Mouse (Mus musculus) intestine, embryonic 16.5 days (tissue): ENCODE results near the gene Cdkn2b. TPM values are rescaled to one million over a fixed set of nuclear protein-coding genes. Genes with fewer than 3 reads are reported as not detected.

ENCODE experiments used
- ATAC-seq: fragments of 200-750 bp; cut with Nextera tagmentation; 2 replicates; pipeline ENCODE4 v1.8.0; 2017; ENCODE audit warnings: moderate TSS enrichment, moderate library complexity
- H3K27ac ChIP-seq: fragments of 300-500 bp; sonication (generic); 2 replicates; pipeline ENCODE4 v1.5.1; 2014; ENCODE audit warnings: mild to moderate bottlenecking, low read length
- H3K27me3 ChIP-seq: fragments of 300-500 bp; sonication (generic); replicated peaks from 2 replicates; pipeline ENCODE4 v1.6.1; 2014; ENCODE audit warnings: low read length, control low read depth, mixed read lengths; ENCODE audit not compliant: control insufficient read depth, insufficient read depth
- H3K36me3 ChIP-seq: fragments of 300-500 bp; sonication (generic); 2 replicates; pipeline ENCODE4 v1.6.1; 2014; ENCODE audit warnings: low read length, control low read depth; ENCODE audit not compliant: control insufficient read depth, insufficient read depth
- H3K4me1 ChIP-seq: fragments of 300-500 bp; sonication (generic); 2 replicates; pipeline ENCODE4 v1.6.1; 2014; ENCODE audit warnings: low read length, control low read depth, mixed read lengths; ENCODE audit not compliant: control insufficient read depth, insufficient read depth
- H3K4me2 ChIP-seq: fragments of 300-500 bp; sonication (generic); 2 replicates; pipeline ENCODE4 v1.6.1; 2014; ENCODE audit warnings: low read depth, low read length, control low read depth
- H3K4me3 ChIP-seq: fragments of 300-500 bp; sonication (generic); 2 replicates; pipeline ENCODE4 v1.5.1; 2014; ENCODE audit warnings: mild to moderate bottlenecking, low read length
- H3K9ac ChIP-seq: fragments of 300-500 bp; sonication (generic); 2 replicates; pipeline ENCODE4 v1.6.1; 2014; ENCODE audit warnings: low read depth, low read length
- H3K9me3 ChIP-seq: fragments of 300-500 bp; sonication (generic); 2 replicates; pipeline ENCODE4 v1.6.1; 2016; ENCODE audit warnings: low read length, control low read depth; ENCODE audit not compliant: control insufficient read depth
- WGBS: fragments of 180-500 bp; shearing (Covaris S2); extraction: QIAGEN DNeasy Blood & Tissue Kit; methylation state at CpG from one replicate; pipeline ENCODE4 v1.1.7; 2014; 5-methylcytosine and 5-hydroxymethylcytosine counted together
- polyA plus RNA-seq: library from polyadenylated mRNA; unstranded; fragments of >200 nt; fragmentation: Nextera tagmentation; extraction: Ambion mirVana; gene quantifications from 2 replicates; pipeline ENCODE4 v1.2.1, GENCODE M21; 2015

Gene Cdkn2b
- polyA plus RNA-seq, 1 experiment from 2014 or later, result 26.0 TPM

DNA sequence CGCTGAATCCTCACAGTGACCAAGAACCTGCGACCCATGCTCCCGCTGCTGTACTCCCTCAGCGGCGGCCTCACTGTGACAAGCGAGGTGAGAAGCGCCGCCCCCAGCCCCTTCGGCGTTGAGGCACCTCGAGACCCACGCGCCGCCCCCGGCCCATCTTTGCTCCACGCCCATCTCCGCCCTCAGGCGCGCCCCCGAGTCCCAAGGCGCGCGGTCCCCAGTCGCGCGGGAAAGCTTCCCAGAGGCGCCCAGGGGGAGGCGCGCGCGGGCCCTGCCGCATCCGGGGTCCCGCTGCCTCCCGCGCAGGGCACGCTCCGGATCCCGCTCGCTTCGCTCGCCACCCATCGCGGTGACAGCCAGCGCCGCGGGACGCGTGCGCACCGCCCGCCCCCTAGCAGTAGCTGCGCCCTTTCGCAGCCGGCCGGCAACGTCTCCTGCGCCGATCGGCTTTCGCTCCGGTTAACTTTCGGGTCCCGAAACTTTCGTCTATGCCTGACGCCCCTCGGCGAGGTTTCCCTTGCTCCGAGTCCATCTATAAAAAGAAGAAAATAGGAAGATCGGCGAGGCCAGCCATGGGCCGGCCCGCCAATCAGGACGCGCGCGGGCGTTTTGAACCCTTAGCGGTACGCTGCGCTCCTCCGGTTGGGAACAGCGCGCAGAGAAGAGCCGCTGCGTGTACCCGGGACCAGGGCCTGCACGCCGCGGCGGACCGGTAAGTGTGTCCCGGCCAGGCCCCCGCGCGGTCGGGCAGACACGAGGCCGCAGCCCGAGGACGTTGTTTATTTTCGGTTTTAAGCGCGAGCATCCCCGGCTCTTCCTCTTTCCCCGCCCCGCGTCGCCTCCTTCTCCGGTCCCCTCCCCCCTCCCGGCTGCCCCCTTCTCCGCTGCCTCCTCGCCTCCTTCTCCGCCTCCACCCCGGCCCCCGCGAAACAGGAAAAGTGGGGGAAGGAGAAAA, 16.1 kb downstream of the Cdkn2b start, which contains the start of gene Cdkn2a:
Gene Cdkn2a, minus strand, starts transcription at position 168 of the 955 bp plus-strand sequence.
- H3K9me3 ChIP-seq, result no peaks in the 10 kb centered on the region
- peak within 1 kb of the TSS; percentile 97 for H3K4me2 ChIP-seq
- peaks cover 11% of the 10 kb centered on the region for H3K4me1 ChIP-seq
- H3K9ac ChIP-seq, result peak within 1 kb of the TSS; percentile 65
- no peak within 1 kb of the TSS for H3K27ac ChIP-seq
- peak within 1 kb of the TSS; percentile 76 for H3K4me3 ChIP-seq
- WGBS, result under 1% methylated on average over 105 of the region's 117 CpGs
- no peaks in the 10 kb centered on the region for H3K36me3 ChIP-seq
- H3K27me3 ChIP-seq, result peaks cover 64% of the 10 kb centered on the region
- peak; percentile 86 for ATAC-seq

DNA sequence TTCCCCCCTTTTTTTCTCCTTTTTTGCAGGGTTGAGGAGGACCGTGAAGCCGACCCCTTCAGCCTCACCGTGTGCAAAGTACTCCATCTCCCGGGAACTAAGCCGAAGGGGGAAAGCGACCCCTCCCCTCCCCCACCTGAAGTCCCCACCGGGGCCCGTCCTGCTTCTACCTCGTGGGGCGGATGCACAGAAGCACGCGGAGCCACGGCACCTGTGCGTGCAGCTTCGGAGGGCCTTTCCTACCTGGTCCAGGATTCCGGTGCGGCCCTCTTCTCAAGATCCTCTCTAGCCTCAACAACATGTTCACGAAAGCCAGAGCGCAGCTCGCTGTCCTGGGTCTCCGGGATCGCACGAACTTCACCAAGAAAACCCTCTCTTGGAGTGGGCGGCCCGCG, 16.8 kb downstream of the Cdkn2b start:
- Histone ChIP-seq H3K36me3 (no peaks in the 10 kb centered on the region), H3K9me3 (no peaks in the 10 kb centered on the region), H3K9ac (peak overlapping the region; percentile 65; the same call in 1 of the 2 replicates), H3K27ac (no peak overlapping the region), H3K4me2 (peak overlapping the region; percentile 97), H3K4me3 (peak overlapping the region; percentile 76), H3K27me3 (peaks cover 65% of the 10 kb centered on the region), H3K4me1 (peaks cover 11% of the 10 kb centered on the region)
- peak; percentile 32 for ATAC-seq
- 1% methylated on average over 26 of the region's 26 CpGs for WGBS

DNA sequence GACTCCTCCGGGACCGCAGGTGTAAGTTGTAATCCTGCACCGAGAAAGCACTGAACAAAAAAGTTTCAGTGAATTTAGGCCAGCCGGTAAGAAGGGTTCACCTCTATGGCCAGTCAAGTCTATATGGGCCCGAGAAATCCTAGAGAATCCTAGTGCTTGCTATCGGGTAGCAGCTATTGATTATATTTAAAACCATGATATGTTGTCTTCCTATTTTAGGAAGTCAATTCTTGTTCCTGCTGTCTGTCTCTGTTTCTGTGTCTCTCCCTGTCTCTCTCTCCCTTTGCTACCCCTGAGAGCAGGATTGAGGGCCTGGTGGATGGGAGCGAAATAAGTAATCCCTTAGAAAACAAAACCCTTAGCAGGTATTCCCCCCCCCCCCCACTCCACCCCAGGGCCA, 17.3 kb downstream of the Cdkn2b start:
- WGBS, result 13% methylated on average over 7 of the region's 7 CpGs

DNA sequence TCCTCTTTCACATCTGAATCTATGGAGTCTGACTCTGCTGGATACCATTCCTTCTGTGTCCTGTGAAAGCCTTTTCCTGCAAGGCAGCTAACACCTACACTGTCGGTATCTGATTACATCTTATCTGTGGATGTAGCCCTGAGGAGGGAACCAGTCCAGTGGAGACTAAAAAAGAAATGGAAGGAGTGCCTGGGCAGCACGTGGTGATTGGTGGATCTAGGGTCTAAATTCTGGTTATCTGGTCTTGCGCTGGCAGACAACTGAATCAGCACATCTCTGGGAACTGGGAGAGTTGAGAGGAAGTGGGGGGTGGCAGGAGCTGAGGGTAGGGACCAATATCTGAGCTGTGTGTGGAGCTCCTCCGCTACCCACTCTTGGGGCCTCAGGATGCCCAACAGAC, 21.8 kb downstream of the Cdkn2b start:
- Histone ChIP-seq H3K27me3 (peaks cover 60% of the 10 kb centered on the region), H3K27ac (no peak overlapping the region), H3K4me3 (no peak overlapping the region), H3K36me3 (no peaks in the 10 kb centered on the region), H3K4me1 (peaks cover under 1% of the 10 kb centered on the region; the same call in 1 of the 2 replicates), H3K9ac (no peak overlapping the region), H3K9me3 (no peaks in the 10 kb centered on the region), H3K4me2 (no peak overlapping the region)
- no peak for ATAC-seq
- WGBS, result 4% methylated on average over 4 of the region's 4 CpGs

More for the DNA sequence above, 17.3 kb downstream of the Cdkn2b start:
- no peak for ATAC-seq
- H3K9ac ChIP-seq, result no peak overlapping the region
- H3K9me3 ChIP-seq, result no peaks in the 10 kb centered on the region
- H3K4me1 ChIP-seq, result peaks cover 11% of the 10 kb centered on the region
- H3K36me3 ChIP-seq, result no peaks in the 10 kb centered on the region
- H3K4me3 ChIP-seq, result no peak overlapping the region
- H3K27me3 ChIP-seq, result peaks cover 71% of the 10 kb centered on the region
- H3K4me2 ChIP-seq, result no peak overlapping the region
- no peak overlapping the region for H3K27ac ChIP-seq

DNA sequence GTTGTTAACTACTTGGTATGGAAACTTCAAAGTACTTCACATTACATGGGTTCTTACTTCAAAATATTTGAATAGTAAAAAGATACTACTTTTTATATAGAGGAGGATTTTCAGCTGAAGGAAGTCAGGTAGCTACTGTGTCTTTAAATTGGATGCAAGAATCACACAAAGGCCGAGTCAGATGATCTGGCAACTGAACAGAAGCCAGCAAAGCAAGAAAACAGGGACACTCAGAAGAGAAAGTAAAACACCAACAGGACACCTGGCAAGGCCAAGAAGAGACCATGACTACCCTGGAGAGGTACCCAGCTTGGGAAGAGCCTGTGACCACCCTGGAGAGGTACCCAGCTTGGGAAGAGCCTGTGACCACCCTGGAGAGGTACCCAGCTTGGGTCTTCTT, 24.3 kb downstream of the Cdkn2b start:
- peaks cover 62% of the 10 kb centered on the region for H3K27me3 ChIP-seq
- H3K4me3 ChIP-seq, result no peak overlapping the region
- no peak overlapping the region for H3K4me2 ChIP-seq
- H3K9me3 ChIP-seq, result no peaks in the 10 kb centered on the region
- no peaks in the 10 kb centered on the region for H3K36me3 ChIP-seq
- H3K4me1 ChIP-seq, result 0 out of 2 replicates have a peak, but pooled peaks cover 5% of the 10 kb centered on the region
- no peak overlapping the region for H3K9ac ChIP-seq
- 0% methylated on average over 1 of the region's 1 CpGs for WGBS
- ATAC-seq, result no peak
- H3K27ac ChIP-seq, result no peak overlapping the region

DNA sequence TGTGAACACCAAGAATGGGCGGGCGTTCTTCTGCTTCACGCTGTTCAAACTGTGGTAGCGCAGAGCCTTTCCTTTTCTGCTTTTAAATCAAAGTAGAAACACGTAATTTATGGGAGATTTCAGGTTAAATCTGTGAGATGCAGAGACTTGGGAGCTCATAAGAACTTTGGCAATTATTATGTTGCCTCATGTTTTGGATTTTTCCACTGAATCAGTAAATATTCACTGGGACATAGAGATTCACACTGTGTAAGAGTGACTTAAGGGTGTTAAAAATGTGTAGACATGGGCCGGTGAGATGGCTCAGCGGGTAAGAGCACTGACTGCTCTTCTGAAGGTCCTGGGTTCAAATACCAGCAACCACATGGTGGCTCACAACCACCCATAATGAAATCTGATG, 25.2 kb downstream of the Cdkn2b start:
- Histone ChIP-seq H3K9me3 (no peaks in the 10 kb centered on the region), H3K9ac (no peak overlapping the region), H3K27me3 (peaks cover 59% of the 10 kb centered on the region), H3K27ac (no peak overlapping the region), H3K36me3 (no peaks in the 10 kb centered on the region), H3K4me1 (0 out of 2 replicates have a peak, but pooled peaks cover 5% of the 10 kb centered on the region), H3K4me3 (no peak overlapping the region), H3K4me2 (no peak overlapping the region)
- 38% methylated on average over 7 of the region's 7 CpGs for WGBS
- no peak for ATAC-seq

DNA sequence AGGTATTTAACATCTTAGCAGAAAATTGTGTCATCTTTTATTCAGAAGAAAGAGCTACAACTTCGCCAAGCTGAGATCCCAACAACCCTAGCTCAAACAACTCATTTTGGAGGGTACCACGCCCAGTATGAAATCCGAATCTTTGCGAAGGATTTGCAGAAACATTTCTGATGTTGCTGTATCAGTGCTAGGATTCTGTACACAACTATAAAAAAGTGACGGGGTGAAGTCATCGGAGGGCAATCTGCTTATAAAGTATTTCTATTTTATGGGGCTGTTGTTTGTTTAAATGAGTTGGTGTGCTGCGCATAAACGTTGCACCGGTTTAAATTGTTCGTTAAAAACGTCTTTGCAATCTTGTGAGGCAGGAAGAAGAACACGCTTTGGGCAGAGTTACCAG, 28.2 kb downstream of the Cdkn2b start:
- ATAC-seq, result no peak
- Histone ChIP-seq H3K9me3 (no peaks in the 10 kb centered on the region), H3K9ac (no peak overlapping the region), H3K36me3 (no peaks in the 10 kb centered on the region), H3K4me2 (no peak overlapping the region), H3K4me3 (no peak overlapping the region), H3K27me3 (peaks cover 53% of the 10 kb centered on the region), H3K4me1 (0 out of 2 replicates have a peak, but pooled peaks cover 5% of the 10 kb centered on the region), H3K27ac (no peak overlapping the region)
- WGBS, result 2% methylated on average over 12 of the region's 12 CpGs

DNA sequence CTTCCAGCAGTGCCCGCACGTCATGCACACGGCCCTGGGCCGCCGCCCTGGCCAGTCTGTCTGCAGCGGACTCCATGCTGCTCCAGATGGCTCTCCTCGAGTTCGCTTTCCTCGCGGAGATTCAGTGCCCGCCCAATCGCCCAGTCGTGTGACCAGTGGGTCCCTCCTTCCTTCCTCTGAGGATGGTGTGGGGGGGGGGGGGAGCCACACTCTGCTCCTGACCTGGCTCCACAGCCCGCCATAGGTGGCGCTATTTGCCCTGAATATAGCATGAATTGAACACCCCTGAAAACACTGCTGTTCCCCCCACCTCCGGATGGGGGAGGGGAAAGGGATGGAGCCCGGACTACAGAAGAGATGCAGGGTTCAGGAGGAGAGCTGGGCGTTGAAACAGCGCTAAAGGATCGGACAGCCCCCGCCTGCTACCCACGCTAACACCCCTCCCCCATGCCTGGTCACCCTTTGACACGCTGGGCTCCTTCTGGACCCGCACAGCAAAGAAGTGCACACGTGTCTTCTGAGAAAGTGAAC, 28.7 kb downstream of the Cdkn2b start:
- Histone ChIP-seq H3K27ac (no peak overlapping the region), H3K36me3 (no peaks in the 10 kb centered on the region), H3K27me3 (peaks cover 55% of the 10 kb centered on the region), H3K4me1 (0 out of 2 replicates have a peak, but pooled peaks cover 5% of the 10 kb centered on the region), H3K9ac (no peak overlapping the region), H3K9me3 (no peaks in the 10 kb centered on the region), H3K4me3 (no peak overlapping the region), H3K4me2 (no peak overlapping the region)
- ATAC-seq, result peak; percentile 67
- 1% methylated on average over 25 of the region's 25 CpGs for WGBS

DNA sequence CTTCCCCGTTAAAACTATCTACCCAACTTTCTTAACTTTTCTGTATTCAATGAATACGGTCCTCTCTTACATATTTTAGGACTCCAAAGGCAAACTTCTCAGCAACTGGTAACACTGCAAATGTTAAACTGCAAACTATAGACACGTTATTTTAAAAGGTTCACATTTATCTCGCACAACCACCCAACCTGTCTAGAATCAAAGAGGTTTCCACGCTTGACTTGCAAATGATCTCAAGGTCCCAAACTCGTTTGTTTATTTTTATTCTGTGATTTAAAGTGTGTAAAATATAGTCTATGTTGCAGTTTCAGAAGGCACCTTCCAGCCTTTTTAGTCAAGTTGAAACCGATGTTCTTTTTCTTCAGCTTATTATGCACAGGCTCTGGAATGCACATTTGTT, 29.6 kb downstream of the Cdkn2b start:
- H3K4me2 ChIP-seq, result no peak overlapping the region
- peaks cover 59% of the 10 kb centered on the region for H3K27me3 ChIP-seq
- 0 out of 2 replicates have a peak, but pooled peaks cover 5% of the 10 kb centered on the region for H3K4me1 ChIP-seq
- H3K9me3 ChIP-seq, result no peaks in the 10 kb centered on the region
- ATAC-seq, result no peak
- WGBS, result 3% methylated on average over 7 of the region's 7 CpGs
- no peaks in the 10 kb centered on the region for H3K36me3 ChIP-seq
- no peak overlapping the region for H3K4me3 ChIP-seq
- H3K9ac ChIP-seq, result no peak overlapping the region
- H3K27ac ChIP-seq, result no peak overlapping the region
